Mouse (Mus musculus) testis, adult 2 months (tissue): ENCODE results near the gene Rhbdd1. TPM values are rescaled to one million over a fixed set of nuclear protein-coding genes. Genes with fewer than 3 reads are reported as not detected.

Source experiments
- H3K27ac ChIP-seq: fragments of 200-500 bp; 2 replicates; pipeline ENCODE4 v1.5.1; 2012; ENCODE audit warnings: low read depth, low read length; ENCODE audit not compliant: control insufficient read depth, insufficient read depth
- H3K27me3 ChIP-seq: fragments of 200-500 bp; 2 replicates; pipeline ENCODE4 v1.6.1; 2012; ENCODE audit warnings: mild to moderate bottlenecking, low read length, moderate library complexity; ENCODE audit not compliant: control insufficient read depth, insufficient read depth
- H3K36me3 ChIP-seq: fragments of 200-500 bp; 2 replicates; pipeline ENCODE4 v1.6.1; 2012; ENCODE audit warnings: mild to moderate bottlenecking, low read length; ENCODE audit not compliant: control insufficient read depth, insufficient read depth
- H3K4me1 ChIP-seq: fragments of 200-500 bp; 2 replicates; pipeline ENCODE4 v1.6.1; 2012; ENCODE audit warnings: low read length; ENCODE audit not compliant: control insufficient read depth, insufficient read depth
- H3K4me3 ChIP-seq: fragments of 200-500 bp; 2 replicates; pipeline ENCODE4 v1.5.1; 2012; ENCODE audit warnings: low read depth, mild to moderate bottlenecking, low read length, moderate library complexity, mixed read lengths; ENCODE audit not compliant: control insufficient read depth
- CTCF ChIP-seq: fragments of 200-500 bp; IDR thresholded peaks from 2 replicates; pipeline ENCODE4 v1.5.1; 2012; ENCODE audit warnings: low read depth, mild to moderate bottlenecking, inconsistent platforms, low read length, moderate library complexity; ENCODE audit not compliant: control insufficient read depth, insufficient read depth, insufficient replicate concordance
- POLR2A ChIP-seq: fragments of 200-500 bp; IDR thresholded peaks from 2 replicates; pipeline ENCODE4 v1.6.1; 2012; ENCODE audit warnings: low read depth, mild to moderate bottlenecking, inconsistent platforms, low read length, moderate library complexity; ENCODE audit not compliant: control insufficient read depth
- polyA plus RNA-seq: library from polyadenylated mRNA; depleted of rRNA; stranded (reverse); fragments of >200 nt; gene quantifications from 2 replicates; pipeline ENCODE4 v1.2.3, GENCODE M21; 2012

The Rhbdd1 gene
- polyA plus RNA-seq, 1 experiment: 46.4 TPM

- Histone ChIP-seq H3K4me1 (no peaks in the 10 kb centered on the region), H3K27me3 (no peaks in the 10 kb centered on the region), H3K27ac (no peak overlapping the region), H3K36me3 (no peaks in the 10 kb centered on the region), H3K4me3 (no peak overlapping the region)
- TF ChIP-seq POLR2A (no peak), CTCF (no peak)
Measured at GRCm38 (mm10) chr1:82437273-82437672, 121.0 kb downstream of the Rhbdd1 start.

- Histone ChIP-seq H3K27ac (no peak overlapping the region), H3K4me3 (no peak overlapping the region), H3K27me3 (no peaks in the 10 kb centered on the region), H3K4me1 (no peaks in the 10 kb centered on the region), H3K36me3 (no peaks in the 10 kb centered on the region)
- TF ChIP-seq POLR2A (no peak), CTCF (no peak)
Measured at GRCm38 (mm10) chr1:82440123-82440522, 123.9 kb downstream of the Rhbdd1 start.

DNA sequence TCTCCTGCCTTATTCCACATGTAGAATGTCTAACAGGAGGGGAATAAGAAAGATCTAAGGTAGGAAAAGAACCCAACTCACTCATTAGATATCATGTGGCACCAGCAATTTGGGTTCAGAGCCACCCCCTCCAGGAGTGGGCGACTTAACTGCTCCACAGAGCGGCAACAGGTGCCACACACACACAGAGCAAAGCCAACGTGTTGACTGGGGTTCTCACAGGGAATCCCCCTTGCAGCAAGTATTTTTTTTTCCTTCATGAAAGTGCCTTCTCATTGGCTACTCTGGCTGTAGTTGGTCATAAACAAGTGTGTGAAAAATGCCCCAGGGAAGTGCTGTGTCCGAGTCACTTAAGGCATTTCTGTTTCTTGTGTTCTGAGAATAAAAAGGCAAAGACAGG lies 127.3 kb downstream of the Rhbdd1 start:
- H3K27ac ChIP-seq: no peak overlapping the region
- no peaks in the 10 kb centered on the region for H3K27me3 ChIP-seq
- no peak overlapping the region for H3K4me3 ChIP-seq
- TF ChIP-seq CTCF (no peak), POLR2A (no peak)
- no peaks in the 10 kb centered on the region for H3K4me1 ChIP-seq
- H3K36me3 ChIP-seq: no peaks in the 10 kb centered on the region

DNA sequence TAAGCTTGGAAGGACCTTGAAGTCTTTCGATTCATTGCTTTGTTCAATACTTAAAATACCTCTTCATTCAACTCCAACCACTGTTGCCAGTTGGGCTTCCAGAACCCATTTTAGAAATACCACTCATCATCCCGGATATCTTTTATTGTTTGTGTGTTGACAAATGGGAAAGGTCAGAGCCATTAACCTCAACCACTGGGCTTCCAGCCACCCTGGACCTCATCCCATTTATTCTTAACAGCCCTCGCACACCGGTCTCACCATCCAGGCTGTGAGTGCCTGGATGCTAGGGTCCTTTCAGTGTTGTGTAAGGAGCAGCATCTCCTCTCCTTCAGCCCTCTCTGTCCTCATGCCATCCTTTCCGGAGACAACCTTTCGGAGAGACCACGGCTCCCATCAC lies 129.8 kb downstream of the Rhbdd1 start:
- no peaks in the 10 kb centered on the region for H3K4me1 ChIP-seq
- TF ChIP-seq POLR2A: no peak
- TF ChIP-seq CTCF: no peak

GRCm38 (mm10) chr1:82449851-82450250 lies 133.6 kb downstream of the Rhbdd1 start:
- Histone ChIP-seq H3K36me3 (no peaks in the 10 kb centered on the region), H3K27ac (no peak overlapping the region)
- TF ChIP-seq POLR2A (no peak), CTCF (no peak)

More for the DNA sequence above, 129.8 kb downstream of the Rhbdd1 start:
- H3K36me3 ChIP-seq: no peaks in the 10 kb centered on the region
- no peak overlapping the region for H3K4me3 ChIP-seq
- no peak overlapping the region for H3K27ac ChIP-seq
- no peaks in the 10 kb centered on the region for H3K27me3 ChIP-seq

GRCm38 (mm10) chr1:82451927-82452651 lies 135.8 kb downstream of the Rhbdd1 start:
- no peak overlapping the region for H3K4me3 ChIP-seq
- H3K4me1 ChIP-seq: no peaks in the 10 kb centered on the region
- TF ChIP-seq CTCF: no peak
- no peak for TF ChIP-seq POLR2A
- no peaks in the 10 kb centered on the region for H3K27me3 ChIP-seq
- H3K27ac ChIP-seq: no peak overlapping the region
- no peaks in the 10 kb centered on the region for H3K36me3 ChIP-seq

More at GRCm38 (mm10) chr1:82449851-82450250, 133.6 kb downstream of the Rhbdd1 start:
- no peak overlapping the region for H3K4me3 ChIP-seq
- H3K4me1 ChIP-seq: no peaks in the 10 kb centered on the region
- no peaks in the 10 kb centered on the region for H3K27me3 ChIP-seq

DNA sequence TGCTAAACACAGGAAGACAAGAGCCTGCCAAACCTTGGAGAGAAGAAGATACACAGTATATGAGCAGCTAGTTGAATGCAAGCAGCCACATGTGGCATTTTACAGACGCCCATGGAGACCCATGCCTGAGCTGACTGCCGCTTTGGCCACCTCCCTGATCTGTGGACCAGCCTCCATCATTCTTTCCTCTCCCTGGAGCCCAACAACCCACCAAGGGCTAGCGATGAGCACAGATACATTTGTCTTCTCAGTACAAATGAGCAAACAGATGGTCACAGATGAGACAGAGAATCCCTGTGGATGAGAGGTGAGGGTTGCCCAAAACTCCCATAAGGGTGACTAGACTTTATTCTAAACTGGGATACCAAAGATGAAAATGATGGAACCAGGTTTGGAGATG lies 137.8 kb downstream of the Rhbdd1 start:
- no peak for TF ChIP-seq POLR2A
- no peak for TF ChIP-seq CTCF
- Histone ChIP-seq H3K27me3 (no peaks in the 10 kb centered on the region), H3K4me1 (no peaks in the 10 kb centered on the region), H3K27ac (no peak overlapping the region), H3K36me3 (no peaks in the 10 kb centered on the region), H3K4me3 (no peak overlapping the region)

DNA sequence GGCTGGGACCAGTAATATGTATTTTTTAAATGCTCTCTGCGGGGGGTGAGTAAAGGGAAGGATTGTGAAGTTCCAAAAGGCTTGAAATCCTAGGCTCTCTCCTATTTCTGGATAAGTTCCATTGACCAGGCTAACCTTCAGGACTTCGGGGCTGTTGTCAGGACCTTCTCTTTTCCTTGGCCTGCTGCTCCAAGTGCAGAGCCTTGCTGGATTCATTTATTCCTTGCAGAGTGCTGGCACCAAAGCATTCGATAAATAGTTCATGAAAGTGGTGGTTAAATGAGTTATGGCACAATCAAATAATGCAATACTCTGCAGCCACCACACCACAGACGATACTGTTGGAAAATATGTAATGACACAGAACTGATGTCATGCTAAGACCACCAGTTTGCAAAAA lies 143.1 kb downstream of the Rhbdd1 start:
- Histone ChIP-seq H3K36me3 (no peaks in the 10 kb centered on the region), H3K27ac (no peak overlapping the region), H3K27me3 (no peaks in the 10 kb centered on the region), H3K4me3 (no peak overlapping the region), H3K4me1 (no peaks in the 10 kb centered on the region)
- TF ChIP-seq POLR2A (no peak), CTCF (no peak)
